Mouse (Mus musculus) lung, postnatal 0 days (tissue): Measurements from ENCODE around the gene Abhd2. TPM values are rescaled to one million over a fixed set of nuclear protein-coding genes. Genes with fewer than 3 reads are reported as not detected.

Experiments used
- ATAC-seq: fragments of 200-750 bp; cut with Nextera tagmentation; 2 replicates; pipeline ENCODE4 v1.8.0; 2017; ENCODE audit warnings: moderate library complexity
- DNase-seq: peaks from one replicate; pipeline ENCODE4 v3.0.0-alpha.2; 2016; ENCODE audit warnings: low spot score
- H3K27ac ChIP-seq: fragments of 300-500 bp; sonication (generic); 2 replicates; pipeline ENCODE4 v1.5.1; 2014; ENCODE audit warnings: antibody characterized with exemption, mild to moderate bottlenecking, low read length, mixed read lengths
- H3K27me3 ChIP-seq: fragments of 300-500 bp; sonication (generic); replicated peaks from 2 replicates; pipeline ENCODE4 v1.6.1; 2014; ENCODE audit warnings: low read length, mixed read lengths; ENCODE audit not compliant: insufficient read depth
- H3K36me3 ChIP-seq: fragments of 300-500 bp; sonication (generic); 2 replicates; pipeline ENCODE4 v1.6.1; 2014; ENCODE audit warnings: low read length, mixed read lengths; ENCODE audit not compliant: insufficient read depth
- H3K4me1 ChIP-seq: fragments of 300-500 bp; sonication (generic); 2 replicates; pipeline ENCODE4 v1.6.1; 2014; ENCODE audit warnings: antibody characterized with exemption, low read depth, low read length, mixed read lengths; ENCODE audit not compliant: insufficient read depth
- H3K4me2 ChIP-seq: fragments of 300-500 bp; sonication (generic); replicated peaks from 2 replicates; pipeline ENCODE4 v1.6.1; 2014; ENCODE audit warnings: low read depth, mild to moderate bottlenecking, low read length, moderate library complexity, mixed read lengths
- H3K4me3 ChIP-seq: fragments of 300-500 bp; sonication (generic); 2 replicates; pipeline ENCODE4 v1.5.1; 2014; ENCODE audit warnings: low read depth, low read length
- H3K9ac ChIP-seq: fragments of 300-500 bp; sonication (generic); replicated peaks from 2 replicates; pipeline ENCODE4 v1.6.1; 2014; ENCODE audit warnings: low read depth, mild to moderate bottlenecking
- H3K9me3 ChIP-seq: fragments of 300-500 bp; sonication (generic); 2 replicates; pipeline ENCODE4 v1.6.1; 2016; ENCODE audit warnings: low read length, mixed read lengths
- CTCF ChIP-seq: IDR thresholded peaks from 2 replicates; pipeline ENCODE4 v1.5.1; 2016; ENCODE audit warnings: antibody characterized with exemption, mild to moderate bottlenecking
- EP300 ChIP-seq: IDR thresholded peaks from 2 replicates; pipeline ENCODE4 v1.6.1; 2016; ENCODE audit warnings: antibody characterized with exemption, mild to moderate bottlenecking, control low read depth
- WGBS: fragments of 180-500 bp; shearing (Covaris S2); extraction: QIAGEN DNeasy Blood & Tissue Kit; methylation state at CpG from one replicate; pipeline ENCODE4 v1.1.7; 2014; 5-methylcytosine and 5-hydroxymethylcytosine counted together
- polyA plus RNA-seq: library from polyadenylated mRNA; unstranded; fragments of >200 nt; fragmentation: Nextera tagmentation; extraction: Ambion mirVana; gene quantifications from 2 replicates; pipeline ENCODE4 v1.2.1, GENCODE M21; 2015

The Abhd2 gene
- polyA plus RNA-seq, 1 experiment from 2014 or later = 25.2 TPM

DNA sequence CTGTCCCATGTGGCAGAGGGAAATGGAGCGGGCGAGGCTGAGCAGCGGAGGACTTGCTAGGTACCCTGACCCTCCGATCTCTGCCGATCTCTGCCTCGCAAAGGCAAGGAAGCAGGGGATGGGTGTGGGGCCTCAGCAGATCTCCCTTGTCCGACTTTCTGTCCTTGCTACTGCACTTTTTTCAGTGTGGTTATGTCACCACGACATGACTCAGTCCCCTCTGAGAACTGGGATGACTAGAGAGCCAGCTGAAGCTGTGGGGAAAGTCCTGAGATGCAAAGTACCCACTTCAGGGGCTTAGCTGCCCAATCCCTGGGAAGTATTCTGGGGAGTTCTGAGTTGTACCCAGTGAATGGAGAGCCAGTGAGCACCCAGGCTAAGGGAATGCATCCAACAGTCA is 114.1 kb downstream of the Abhd2 start:
- TF ChIP-seq EP300 (no peak), CTCF (no peak)
- no peak for ATAC-seq
- Histone ChIP-seq H3K9me3 (no peaks in the 10 kb centered on the region), H3K4me1 (no peaks in the 10 kb centered on the region), H3K4me2 (no peak overlapping the region), H3K9ac (no peak overlapping the region), H3K36me3 (no peaks in the 10 kb centered on the region), H3K4me3 (no peak overlapping the region), H3K27me3 (no peaks in the 10 kb centered on the region), H3K27ac (no peak overlapping the region)
- WGBS = 69% methylated on average over 8 of the region's 8 CpGs
- no peak for DNase-seq

DNA sequence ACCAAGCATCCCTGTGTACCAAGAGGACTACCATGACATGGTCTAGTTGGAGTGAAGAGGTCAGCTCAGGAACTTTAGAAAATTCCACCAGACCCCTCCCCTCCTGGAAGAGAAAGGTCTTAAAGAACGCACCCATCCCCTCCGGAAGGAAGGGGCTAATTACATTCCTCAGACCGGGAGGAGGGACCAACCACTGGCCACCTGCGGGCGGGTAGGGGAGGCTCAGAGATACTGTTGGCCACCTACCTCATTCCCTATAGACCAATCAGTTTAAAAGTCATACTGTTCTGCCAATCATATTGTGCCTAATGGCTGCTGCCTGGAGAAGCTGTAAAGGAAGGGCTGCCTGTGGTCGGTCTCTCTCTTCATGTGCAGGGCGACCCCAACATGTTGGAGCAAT is 115.0 kb downstream of the Abhd2 start:
- Histone ChIP-seq H3K4me3 (no peak overlapping the region), H3K27ac (no peak overlapping the region), H3K4me1 (0 out of 2 replicates have a peak, but pooled peaks cover 6% of the 10 kb centered on the region), H3K9me3 (no peaks in the 10 kb centered on the region), H3K27me3 (no peaks in the 10 kb centered on the region), H3K4me2 (no peak overlapping the region), H3K36me3 (no peaks in the 10 kb centered on the region), H3K9ac (no peak overlapping the region)
- TF ChIP-seq CTCF = no peak
- TF ChIP-seq EP300 = no peak
- no peak for ATAC-seq
- no peak for DNase-seq
- 39% methylated on average over 7 of the region's 7 CpGs for WGBS

DNA sequence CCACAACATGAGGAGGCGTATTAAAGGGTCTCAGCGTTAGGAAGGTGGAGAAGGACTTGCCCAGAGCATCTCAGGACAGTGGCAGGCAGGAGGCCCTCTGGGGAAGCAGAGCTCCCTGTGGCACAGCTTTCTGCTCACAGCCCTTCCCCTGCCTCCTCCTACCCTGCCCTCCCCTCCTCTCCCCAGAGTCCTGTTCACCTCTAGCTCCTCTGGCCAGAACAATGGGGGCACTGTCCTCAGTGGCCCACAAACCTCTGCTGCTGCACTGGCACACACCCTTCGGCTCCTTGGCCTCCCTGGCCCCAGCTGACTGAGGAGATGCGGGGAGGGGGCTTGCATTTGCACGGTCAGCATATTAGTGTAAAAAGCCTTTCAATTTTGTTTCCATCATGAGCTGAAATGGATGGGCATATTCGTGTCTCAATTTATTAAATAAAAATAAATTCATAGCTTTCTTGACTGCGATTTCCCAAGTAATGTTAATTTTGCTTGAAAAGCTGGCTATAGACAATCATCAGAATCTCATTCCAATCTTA is 115.7 kb downstream of the Abhd2 start:
- H3K4me3 ChIP-seq = no peak overlapping the region
- ATAC-seq = no peak
- no peak overlapping the region for H3K4me2 ChIP-seq
- H3K9me3 ChIP-seq = no peaks in the 10 kb centered on the region
- H3K27me3 ChIP-seq = no peaks in the 10 kb centered on the region
- H3K9ac ChIP-seq = no peak overlapping the region
- H3K36me3 ChIP-seq = no peaks in the 10 kb centered on the region
- H3K4me1 ChIP-seq = 0 out of 2 replicates have a peak, but pooled peaks cover 6% of the 10 kb centered on the region
- 59% methylated on average over 7 of the region's 7 CpGs for WGBS
- TF ChIP-seq EP300 = no peak
- TF ChIP-seq CTCF = no peak
- H3K27ac ChIP-seq = no peak overlapping the region
- DNase-seq = no peak

DNA sequence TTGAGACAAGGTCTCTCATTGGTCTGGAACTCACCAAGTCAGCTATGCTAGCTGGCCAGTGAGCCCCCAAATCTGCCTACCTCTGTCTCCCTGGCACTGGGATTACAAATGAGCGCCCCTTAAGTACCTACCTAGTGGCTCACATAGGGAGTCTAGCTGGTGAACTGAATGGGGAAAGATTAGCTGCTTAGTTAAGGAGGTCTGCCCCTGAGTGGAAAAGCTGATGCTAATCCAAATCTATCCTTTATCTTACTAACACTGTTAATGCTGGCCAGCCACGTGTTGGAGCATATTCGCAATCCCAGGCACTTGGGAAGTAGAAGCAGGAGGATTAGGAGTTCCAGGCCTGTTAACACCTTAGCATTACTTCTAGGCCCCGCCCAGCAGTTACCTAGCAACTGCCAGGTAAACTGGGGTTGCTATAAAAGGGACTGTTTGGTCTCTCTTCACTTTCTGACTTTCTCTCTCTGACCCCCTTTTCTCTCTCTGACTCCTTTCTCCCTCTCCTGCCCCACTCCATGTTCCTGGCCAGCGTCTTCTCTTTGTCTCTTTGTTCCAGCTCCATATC is 117.2 kb downstream of the Abhd2 start:
- ATAC-seq (no peak), DNase-seq (peak; percentile 28)
- no peaks in the 10 kb centered on the region for H3K36me3 ChIP-seq
- H3K4me3 ChIP-seq = no peak overlapping the region
- no peak overlapping the region for H3K9ac ChIP-seq
- no peaks in the 10 kb centered on the region for H3K9me3 ChIP-seq
- H3K4me2 ChIP-seq = no peak overlapping the region
- TF ChIP-seq CTCF = no peak
- TF ChIP-seq EP300 = no peak
- H3K27me3 ChIP-seq = no peaks in the 10 kb centered on the region
- WGBS = 55% methylated on average over 5 of the region's 5 CpGs
- 0 out of 2 replicates have a peak, but pooled peaks cover 6% of the 10 kb centered on the region for H3K4me1 ChIP-seq
- no peak overlapping the region for H3K27ac ChIP-seq

DNA sequence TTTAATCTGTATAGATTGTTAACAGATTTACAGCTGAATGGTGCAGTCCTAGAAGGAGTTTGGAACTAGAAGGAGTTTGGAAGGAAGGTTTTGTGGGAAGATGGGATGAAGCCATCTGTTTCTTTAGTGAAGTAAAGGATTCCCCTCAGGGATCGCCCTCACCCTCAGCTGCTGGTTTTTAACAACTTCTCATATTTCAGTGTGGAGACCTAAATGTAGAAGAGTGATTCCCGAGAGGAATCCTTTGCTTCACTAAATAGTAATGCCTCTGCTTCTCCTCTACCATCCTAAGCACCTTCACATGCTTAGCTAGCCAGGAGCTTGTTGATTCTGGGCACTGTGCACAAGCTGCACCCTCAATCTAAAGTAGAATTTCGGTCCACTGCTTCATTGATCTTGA is 118.5 kb downstream of the Abhd2 start:
- no peak overlapping the region for H3K9ac ChIP-seq
- peak overlapping the region; percentile 95 for H3K4me2 ChIP-seq
- 3% methylated on average over 3 of the region's 3 CpGs for WGBS
- TF ChIP-seq EP300 (no peak), CTCF (no peak)
- H3K36me3 ChIP-seq = no peaks in the 10 kb centered on the region
- H3K9me3 ChIP-seq = no peaks in the 10 kb centered on the region
- 0 out of 2 replicates have a peak, but pooled peaks cover 6% of the 10 kb centered on the region for H3K4me1 ChIP-seq
- ATAC-seq (peak; percentile 17), DNase-seq (no peak)
- peak overlapping the region; percentile 7; the same call in 1 of the 2 replicates for H3K27ac ChIP-seq
- peak overlapping the region; percentile 42 for H3K4me3 ChIP-seq
- H3K27me3 ChIP-seq = no peaks in the 10 kb centered on the region

DNA sequence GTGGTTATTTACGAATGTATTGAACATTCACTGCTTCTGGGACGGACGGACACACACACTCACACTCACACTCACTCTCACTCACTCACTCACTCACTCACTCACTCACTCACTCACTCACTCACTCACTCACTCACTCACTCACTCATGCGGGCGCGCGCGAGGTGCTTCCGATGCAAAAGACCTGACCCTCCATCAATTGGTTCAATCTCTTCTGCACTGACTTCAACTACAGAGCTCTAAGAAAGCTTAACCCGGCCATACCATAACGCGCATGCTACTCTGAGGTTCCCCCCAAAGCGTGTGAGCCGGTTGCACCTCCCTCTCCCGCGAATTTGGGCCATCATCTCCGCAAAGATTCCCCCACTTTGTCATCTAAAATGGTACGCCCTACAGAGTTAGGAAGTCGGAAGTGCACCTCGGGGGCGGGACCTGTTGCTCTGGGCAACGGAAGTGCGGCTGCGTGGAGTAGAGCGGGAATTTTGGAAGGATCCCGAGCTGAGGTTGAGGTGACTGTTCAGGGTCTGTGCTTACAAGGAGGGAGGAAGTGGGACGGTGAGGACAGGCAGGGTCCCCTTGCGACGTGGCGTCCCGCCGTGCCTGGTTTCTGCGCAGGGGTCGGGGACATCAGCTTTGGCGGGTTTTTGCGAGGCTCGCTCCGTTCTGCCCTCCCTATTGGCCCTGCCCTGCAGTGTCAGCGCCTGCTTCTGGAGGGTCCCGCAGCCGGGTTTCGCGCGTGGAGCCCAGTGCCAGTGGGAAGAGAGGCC is 119.1 kb downstream of the Abhd2 start, which contains the start of gene Fanci:
Fanci (plus strand) TSS at position 47 of the 767 bp plus-strand sequence.
- WGBS = under 1% methylated on average over 44 of the region's 44 CpGs
- Histone ChIP-seq H3K9ac (peak within 1 kb of the TSS; percentile 48), H3K9me3 (no peaks in the 10 kb centered on the region), H3K4me1 (0 out of 2 replicates have a peak, but pooled peaks cover 6% of the 10 kb centered on the region), H3K36me3 (no peaks in the 10 kb centered on the region), H3K27me3 (no peaks in the 10 kb centered on the region), H3K27ac (peak within 1 kb of the TSS; percentile 7; the same call in 1 of the 2 replicates), H3K4me2 (peak within 1 kb of the TSS; percentile 95), H3K4me3 (peak within 1 kb of the TSS; percentile 42)
- peak; percentile 94 for DNase-seq
- TF ChIP-seq CTCF (peak; percentile 33; the same call in 1 of the 2 replicates), EP300 (0 out of 2 replicates have a peak, but pooled peaks have one; percentile 10)
- peak; percentile 96 for ATAC-seq
